Mouse (Mus musculus) spleen, adult 2 months (tissue): ENCODE data around the gene Olfr935. TPM values are rescaled to one million over a fixed set of nuclear protein-coding genes. Genes with fewer than 3 reads are reported as not detected.

Source experiments
- DNase-seq, 2 experiments: peaks; one replicate each; pipeline versions ENCODE4 v3.0.0 to v3.0.0-alpha.2; 2012 to 2021; ENCODE audit warnings: low spot score in 2 of 2, low read depth in 1 of 2
- H3K27ac ChIP-seq: fragments of 200-500 bp; 2 replicates; pipeline ENCODE4 v1.5.1; 2012; ENCODE audit warnings: low read length, inconsistent platforms; ENCODE audit not compliant: insufficient read depth
- H3K27me3 ChIP-seq: fragments of 200-500 bp; 2 replicates; pipeline ENCODE4 v1.6.1; 2012; ENCODE audit warnings: mild to moderate bottlenecking, moderate library complexity, low read length, inconsistent platforms; ENCODE audit not compliant: control insufficient read depth, insufficient read depth
- H3K36me3 ChIP-seq: fragments of 200-500 bp; 2 replicates; pipeline ENCODE4 v1.6.1; 2012; ENCODE audit warnings: mild to moderate bottlenecking, low read length, inconsistent platforms; ENCODE audit not compliant: control insufficient read depth, insufficient read depth
- H3K4me1 ChIP-seq: fragments of 200-500 bp; 2 replicates; pipeline ENCODE4 v1.6.1; 2011; ENCODE audit warnings: inconsistent platforms; ENCODE audit not compliant: control insufficient read depth, insufficient read depth, insufficient read length
- H3K4me3 ChIP-seq: fragments of 200-500 bp; 2 replicates; pipeline ENCODE4 v1.5.1; 2011; ENCODE audit warnings: mild to moderate bottlenecking, inconsistent platforms; ENCODE audit not compliant: insufficient read depth, insufficient read length; ENCODE audit errors: extremely low read depth
- CTCF ChIP-seq: fragments of 200-500 bp; IDR thresholded peaks from 2 replicates; pipeline ENCODE4 v1.5.1; 2011; ENCODE audit warnings: mild to moderate bottlenecking, inconsistent platforms; ENCODE audit not compliant: insufficient read depth, insufficient read length, insufficient replicate concordance; ENCODE audit errors: extremely low read depth
- POLR2A ChIP-seq: fragments of 200-500 bp; IDR thresholded peaks from 2 replicates; pipeline ENCODE4 v1.6.1; 2011; ENCODE audit warnings: low read depth, low read length, inconsistent platforms
- WGBS: fragments of 180-500 bp; shearing (Covaris S2); methylation state at CpG from one replicate; pipeline ENCODE4 v1.1.7; 2018; 5-methylcytosine and 5-hydroxymethylcytosine counted together
- polyA plus RNA-seq: library from polyadenylated mRNA; depleted of rRNA; stranded (reverse); fragments of >200 nt; gene quantifications from 2 replicates; pipeline ENCODE4 v1.2.3, GENCODE M21; 2012; rRNA removed

Gene Olfr935
- not detected in 2 replicates for polyA plus RNA-seq

- 64% methylated on average over 2 of the region's 2 CpGs for WGBS
- DNase-seq, result no peak
- H3K36me3 ChIP-seq, result no peaks in the 10 kb centered on the region
- TF ChIP-seq POLR2A, result no peak
- TF ChIP-seq CTCF, result no peak
- no peak within 1 kb of the TSS for H3K4me3 ChIP-seq
- no peaks in the 10 kb centered on the region for H3K4me1 ChIP-seq
- H3K27ac ChIP-seq, result no peak within 1 kb of the TSS
- H3K27me3 ChIP-seq, result no peaks in the 10 kb centered on the region
Observed at GRCm38 (mm10) chr9:38999583-38999982, at the start of gene Olfr935. TSS of gene Olfr935 (minus strand) at chr9:38999683.

- no peaks in the 10 kb centered on the region for H3K36me3 ChIP-seq
- H3K4me3 ChIP-seq, result no peak within 1 kb of the TSS
- WGBS, result 73% methylated on average over 1 of the region's 1 CpGs
- H3K27me3 ChIP-seq, result no peaks in the 10 kb centered on the region
- no peak for DNase-seq
- TF ChIP-seq POLR2A (no peak), CTCF (no peak)
- no peak within 1 kb of the TSS for H3K27ac ChIP-seq
- no peaks in the 10 kb centered on the region for H3K4me1 ChIP-seq
Observed at GRCm38 (mm10) chr9:39023277-39023676, 23.8 kb upstream of the Olfr935 start, which contains the start of gene Olfr146. TSS of gene Olfr146 (minus strand) at chr9:39023377.

GRCm38 (mm10) chr9:38988215-38988614 lies 11.3 kb downstream of the Olfr935 start, which contains the start of gene Olfr934:
TSS of gene Olfr934 (minus strand) at chr9:38988315.
- Histone ChIP-seq H3K4me1 (no peaks in the 10 kb centered on the region), H3K27ac (no peak within 1 kb of the TSS), H3K27me3 (no peaks in the 10 kb centered on the region), H3K36me3 (no peaks in the 10 kb centered on the region), H3K4me3 (no peak within 1 kb of the TSS)
- TF ChIP-seq CTCF (no peak), POLR2A (no peak)
- WGBS, result 82% methylated on average over 2 of the region's 2 CpGs
- no peak for DNase-seq

GRCm38 (mm10) chr9:38972013-38972412 lies 27.5 kb downstream of the Olfr935 start, which contains the start of gene Olfr933:
TSS of gene Olfr933 (plus strand) at chr9:38972313.
- WGBS, result 74% methylated on average over 4 of the region's 4 CpGs
- Histone ChIP-seq H3K4me1 (no peaks in the 10 kb centered on the region), H3K27me3 (no peaks in the 10 kb centered on the region), H3K4me3 (no peak within 1 kb of the TSS), H3K36me3 (no peaks in the 10 kb centered on the region), H3K27ac (no peak within 1 kb of the TSS)
- TF ChIP-seq CTCF (no peak), POLR2A (no peak)
- no peak for DNase-seq

- Histone ChIP-seq H3K4me3 (no peak overlapping the region), H3K27ac (no peak overlapping the region), H3K36me3 (no peaks in the 10 kb centered on the region), H3K4me1 (no peaks in the 10 kb centered on the region), H3K27me3 (no peaks in the 10 kb centered on the region)
- DNase-seq, result no peak
- TF ChIP-seq CTCF (no peak), POLR2A (no peak)
- WGBS, result 79% methylated on average over 4 of the region's 4 CpGs
Observed at GRCm38 (mm10) chr9:38954124-38954416, 45.4 kb downstream of the Olfr935 start.

GRCm38 (mm10) chr9:38953401-38954123 lies 45.9 kb downstream of the Olfr935 start:
- Histone ChIP-seq H3K4me1 (no peaks in the 10 kb centered on the region), H3K36me3 (no peaks in the 10 kb centered on the region), H3K27me3 (no peaks in the 10 kb centered on the region), H3K27ac (no peak overlapping the region), H3K4me3 (no peak overlapping the region)
- DNase-seq, result no peak
- TF ChIP-seq POLR2A (no peak), CTCF (no peak)
- WGBS, result 72% methylated on average over 7 of the region's 7 CpGs

Other genes with a start within 250 kb of the Olfr935 start
- gene Olfr920, start 247.4 kb downstream of the Olfr935 start, polyA plus RNA-seq, result 0.05 and 0.06 TPM in 2 replicates
- not detected in 2 replicates for gene Olfr921, start 226.6 kb downstream of the Olfr935 start, polyA plus RNA-seq
- gene Olfr922, start 185.1 kb downstream of the Olfr935 start, polyA plus RNA-seq, result not detected in 2 replicates
- not detected in 2 replicates for gene Olfr923, start 173.1 kb downstream of the Olfr935 start, polyA plus RNA-seq
- not detected in 2 replicates for gene Olfr924, start 155.2 kb downstream of the Olfr935 start, polyA plus RNA-seq
- gene Olfr26, start 144.6 kb downstream of the Olfr935 start, polyA plus RNA-seq, result not detected in 2 replicates
- gene Olfr926, start 122.6 kb downstream of the Olfr935 start, polyA plus RNA-seq, result not detected in 2 replicates
- gene Olfr930, start 69.9 kb downstream of the Olfr935 start, polyA plus RNA-seq, result not detected in 2 replicates
- gene Olfr933, start 27.4 kb downstream of the Olfr935 start, polyA plus RNA-seq, result not detected in 2 replicates
- gene Olfr934, start 11.4 kb downstream of the Olfr935 start, polyA plus RNA-seq, result not detected in 2 replicates
- not detected in 2 replicates for gene Olfr146, start 23.7 kb upstream of the Olfr935 start, polyA plus RNA-seq
- gene Olfr937, start 65.3 kb upstream of the Olfr935 start, polyA plus RNA-seq, result not detected in 2 replicates
- gene Olfr938, start 79.2 kb upstream of the Olfr935 start, polyA plus RNA-seq, result not detected in 2 replicates
- gene Olfr27, start 128.4 kb upstream of the Olfr935 start, polyA plus RNA-seq, result not detected in 2 replicates
- not detected in 2 replicates for gene Olfr943, start 166.6 kb upstream of the Olfr935 start, polyA plus RNA-seq
- not detected in 2 replicates for gene Olfr944, start 202.2 kb upstream of the Olfr935 start, polyA plus RNA-seq